Mouse (Mus musculus) lung, embryonic 14.5 days (tissue): ENCODE measurements around the gene Ptprd. TPM values are rescaled to one million over a fixed set of nuclear protein-coding genes. Genes with fewer than 3 reads are reported as not detected.
A peak's percentile ranks its signal among the peaks of the same experiment; 100 is the strongest.

Experiments used
- ATAC-seq: fragments of 200-750 bp; cut with Nextera tagmentation; 2 replicates; pipeline ENCODE4 v1.8.0; 2017; ENCODE audit warnings: mild to moderate bottlenecking, moderate TSS enrichment, moderate library complexity; ENCODE audit not compliant: insufficient read depth
- DNase-seq: peaks from one replicate; pipeline ENCODE4 v3.0.0-alpha.2; 2015
- H3K27ac ChIP-seq: fragments of 300-500 bp; sonication (generic); 2 replicates; pipeline ENCODE4 v1.5.1; 2014; ENCODE audit warnings: low read depth, mild to moderate bottlenecking, moderate library complexity
- H3K27me3 ChIP-seq: fragments of 300-500 bp; sonication (generic); 2 replicates; pipeline ENCODE4 v1.6.1; 2014; ENCODE audit warnings: low read length, control low read depth; ENCODE audit not compliant: insufficient read depth
- H3K36me3 ChIP-seq: fragments of 300-500 bp; sonication (generic); 2 replicates; pipeline ENCODE4 v1.6.1; 2014; ENCODE audit warnings: control low read depth; ENCODE audit not compliant: insufficient read depth
- H3K4me1 ChIP-seq: fragments of 300-500 bp; sonication (generic); 2 replicates; pipeline ENCODE4 v1.6.1; 2014; ENCODE audit warnings: antibody characterized with exemption, control low read depth; ENCODE audit not compliant: insufficient read depth
- H3K4me2 ChIP-seq: fragments of 300-500 bp; sonication (generic); 2 replicates; pipeline ENCODE4 v1.6.1; 2014; ENCODE audit warnings: mild to moderate bottlenecking
- H3K4me3 ChIP-seq: fragments of 300-500 bp; sonication (generic); 2 replicates; pipeline ENCODE4 v1.5.1; 2014; ENCODE audit warnings: low read depth, low read length
- H3K9ac ChIP-seq: fragments of 300-500 bp; sonication (generic); 2 replicates; pipeline ENCODE4 v1.6.1; 2014
- H3K9me3 ChIP-seq: fragments of 300-500 bp; sonication (generic); 2 replicates; pipeline ENCODE4 v1.6.1; 2016; ENCODE audit warnings: low read depth, low read length, control low read depth
- CTCF ChIP-seq: IDR thresholded peaks from 2 replicates; pipeline ENCODE4 v1.5.1; 2016; ENCODE audit warnings: antibody characterized with exemption, low read depth
- WGBS: fragments of 180-500 bp; shearing (Covaris S2); extraction: QIAGEN DNeasy Blood & Tissue Kit; methylation state at CpG from one replicate; pipeline ENCODE4 v1.1.7; 2014; 5-methylcytosine and 5-hydroxymethylcytosine counted together
- polyA plus RNA-seq: library from polyadenylated mRNA; unstranded; fragments of >200 nt; fragmentation: Nextera tagmentation; extraction: Ambion mirVana; gene quantifications from 2 replicates; pipeline ENCODE4 v1.2.1, GENCODE M21; 2014

Gene Ptprd
- polyA plus RNA-seq, 1 experiment from 2014 or later: 25.3 TPM

GRCm38 (mm10) chr4:76424324-76425229 lies 1787.2 kb downstream of the Ptprd start:
- H3K9ac ChIP-seq: no peak overlapping the region
- WGBS: 47% methylated on average over 9 of the region's 9 CpGs
- DNase-seq: peak; percentile 70
- H3K4me2 ChIP-seq: no peak overlapping the region
- no peaks in the 10 kb centered on the region for H3K9me3 ChIP-seq
- no peak overlapping the region for H3K27ac ChIP-seq
- H3K4me1 ChIP-seq: no peaks in the 10 kb centered on the region
- no peak overlapping the region for H3K4me3 ChIP-seq
- no peaks in the 10 kb centered on the region for H3K27me3 ChIP-seq
- no peak for TF ChIP-seq CTCF
- ATAC-seq: no peak
- H3K36me3 ChIP-seq: no peaks in the 10 kb centered on the region

- no peak overlapping the region for H3K4me2 ChIP-seq
- no peaks in the 10 kb centered on the region for H3K4me1 ChIP-seq
- H3K4me3 ChIP-seq: no peak overlapping the region
- no peaks in the 10 kb centered on the region; the same call in 1 of the 2 replicates for H3K9me3 ChIP-seq
- no peak overlapping the region for H3K27ac ChIP-seq
- TF ChIP-seq CTCF: no peak
- H3K27me3 ChIP-seq: no peaks in the 10 kb centered on the region
- no peak for DNase-seq
- no peak overlapping the region for H3K9ac ChIP-seq
- WGBS: 87% methylated on average over 4 of the region's 4 CpGs
- no peak for ATAC-seq
- H3K36me3 ChIP-seq: no peaks in the 10 kb centered on the region
Measured at GRCm38 (mm10) chr4:76422113-76422512, 1789.6 kb downstream of the Ptprd start.

GRCm38 (mm10) chr4:76419641-76420040 lies 1792.1 kb downstream of the Ptprd start:
- WGBS: 82% methylated on average over 2 of the region's 2 CpGs
- no peaks in the 10 kb centered on the region; the same call in 1 of the 2 replicates for H3K9me3 ChIP-seq
- no peak overlapping the region for H3K9ac ChIP-seq
- no peak for ATAC-seq
- H3K36me3 ChIP-seq: no peaks in the 10 kb centered on the region
- no peak for TF ChIP-seq CTCF
- H3K4me3 ChIP-seq: no peak overlapping the region
- no peaks in the 10 kb centered on the region for H3K4me1 ChIP-seq
- no peak overlapping the region for H3K27ac ChIP-seq
- H3K4me2 ChIP-seq: no peak overlapping the region
- no peaks in the 10 kb centered on the region for H3K27me3 ChIP-seq
- no peak for DNase-seq

GRCm38 (mm10) chr4:76417676-76418075 lies 1794.1 kb downstream of the Ptprd start:
- H3K4me1 ChIP-seq: no peaks in the 10 kb centered on the region
- no peak for TF ChIP-seq CTCF
- DNase-seq: no peak
- H3K4me3 ChIP-seq: no peak overlapping the region
- ATAC-seq: no peak
- no peak overlapping the region for H3K9ac ChIP-seq
- H3K36me3 ChIP-seq: no peaks in the 10 kb centered on the region
- whole genome bisulfite sequencing: 85% methylated on average over 5 of the region's 5 CpGs
- H3K27me3 ChIP-seq: no peaks in the 10 kb centered on the region
- no peaks in the 10 kb centered on the region; the same call in 1 of the 2 replicates for H3K9me3 ChIP-seq
- H3K27ac ChIP-seq: no peak overlapping the region
- no peak overlapping the region for H3K4me2 ChIP-seq

GRCm38 (mm10) chr4:76415624-76416023 lies 1796.1 kb downstream of the Ptprd start:
- TF ChIP-seq CTCF: no peak
- H3K9me3 ChIP-seq: no peaks in the 10 kb centered on the region; the same call in 1 of the 2 replicates
- no peaks in the 10 kb centered on the region for H3K27me3 ChIP-seq
- no peak overlapping the region for H3K4me3 ChIP-seq
- no peaks in the 10 kb centered on the region for H3K36me3 ChIP-seq
- no peaks in the 10 kb centered on the region for H3K4me1 ChIP-seq
- WGBS: 84% methylated on average over 5 of the region's 5 CpGs
- DNase-seq: no peak
- no peak overlapping the region for H3K4me2 ChIP-seq
- H3K27ac ChIP-seq: no peak overlapping the region
- H3K9ac ChIP-seq: no peak overlapping the region
- ATAC-seq: no peak

GRCm38 (mm10) chr4:76414591-76414990 lies 1797.2 kb downstream of the Ptprd start:
- no peaks in the 10 kb centered on the region for H3K4me1 ChIP-seq
- no peaks in the 10 kb centered on the region for H3K27me3 ChIP-seq
- H3K4me2 ChIP-seq: no peak overlapping the region
- ATAC-seq: no peak
- no peaks in the 10 kb centered on the region for H3K36me3 ChIP-seq
- H3K9me3 ChIP-seq: no peaks in the 10 kb centered on the region; the same call in 1 of the 2 replicates
- no peak overlapping the region for H3K9ac ChIP-seq
- no peak overlapping the region for H3K4me3 ChIP-seq
- 60% methylated on average over 4 of the region's 4 CpGs for WGBS
- no peak for TF ChIP-seq CTCF
- H3K27ac ChIP-seq: no peak overlapping the region
- no peak for DNase-seq

GRCm38 (mm10) chr4:76410053-76410452 lies 1801.7 kb downstream of the Ptprd start:
- no peak overlapping the region for H3K9ac ChIP-seq
- no peak overlapping the region for H3K4me2 ChIP-seq
- 25% methylated on average over 2 of the region's 2 CpGs for WGBS
- ATAC-seq: no peak
- no peaks in the 10 kb centered on the region for H3K9me3 ChIP-seq
- H3K27me3 ChIP-seq: no peaks in the 10 kb centered on the region
- no peak overlapping the region for H3K27ac ChIP-seq
- no peaks in the 10 kb centered on the region for H3K4me1 ChIP-seq
- no peak for DNase-seq
- H3K4me3 ChIP-seq: no peak overlapping the region
- no peaks in the 10 kb centered on the region for H3K36me3 ChIP-seq
- no peak for TF ChIP-seq CTCF
